Mouse (Mus musculus) kidney, embryonic 15.5 days (tissue): Measurements from ENCODE around the gene Kirrel. TPM values are rescaled to one million over a fixed set of nuclear protein-coding genes. Genes with fewer than 3 reads are reported as not detected.

Experiments used
- ATAC-seq: fragments of 200-750 bp; cut with Nextera tagmentation; replicated peaks from 2 replicates; pipeline ENCODE4 v1.8.0; 2017; ENCODE audit warnings: moderate TSS enrichment; ENCODE audit not compliant: low FRiP score
- H3K27ac ChIP-seq: fragments of 300-500 bp; sonication (generic); 2 replicates; pipeline ENCODE4 v1.5.1; 2015; ENCODE audit warnings: mild to moderate bottlenecking, inconsistent platforms
- H3K27me3 ChIP-seq: fragments of 300-500 bp; sonication (generic); 2 replicates; pipeline ENCODE4 v1.6.1; 2015; ENCODE audit warnings: inconsistent platforms
- H3K36me3 ChIP-seq: fragments of 300-500 bp; sonication (generic); 2 replicates; pipeline ENCODE4 v1.6.1; 2015; ENCODE audit warnings: inconsistent platforms
- H3K4me1 ChIP-seq: fragments of 300-500 bp; sonication (generic); 2 replicates; pipeline ENCODE4 v1.6.1; 2015; ENCODE audit warnings: inconsistent platforms
- H3K4me2 ChIP-seq: fragments of 300-500 bp; sonication (generic); 2 replicates; pipeline ENCODE4 v1.6.1; 2015; ENCODE audit warnings: moderate library complexity, mild to moderate bottlenecking, inconsistent platforms
- H3K4me3 ChIP-seq: fragments of 300-500 bp; sonication (generic); replicated peaks from 2 replicates; pipeline ENCODE4 v1.5.1; 2015; ENCODE audit warnings: mild to moderate bottlenecking, inconsistent platforms
- H3K9ac ChIP-seq: fragments of 300-500 bp; sonication (generic); 2 replicates; pipeline ENCODE4 v1.6.1; 2015; ENCODE audit warnings: mild to moderate bottlenecking, inconsistent platforms
- H3K9me3 ChIP-seq: fragments of 300-500 bp; sonication (generic); replicated peaks from 2 replicates; pipeline ENCODE4 v1.6.1; 2016; ENCODE audit warnings: inconsistent platforms
- WGBS: fragments of 180-500 bp; shearing (Covaris S2); methylation state at CpG from one replicate; pipeline ENCODE4 v1.1.7; 2015; ENCODE audit warnings: mixed read lengths; 5-methylcytosine and 5-hydroxymethylcytosine counted together
- polyA plus RNA-seq: library from polyadenylated mRNA; unstranded; fragments of >200 nt; fragmentation: Nextera tagmentation; extraction: Ambion mirVana; gene quantifications from 2 replicates; pipeline ENCODE4 v1.2.1, GENCODE M21; 2015

The Kirrel gene
- polyA plus RNA-seq, 1 experiment from 2014 or later: 18.5 TPM

GRCm38 (mm10) chr3:87164099-87164815 lies 10.3 kb downstream of the Kirrel start:
- 91% methylated on average over 6 of the region's 6 CpGs for WGBS
- Histone ChIP-seq H3K4me1 (peaks cover 89% of the 10 kb centered on the region), H3K27ac (peak overlapping the region; percentile 86), H3K27me3 (no peaks in the 10 kb centered on the region), H3K4me3 (no peak overlapping the region), H3K9me3 (no peaks in the 10 kb centered on the region), H3K9ac (no peak overlapping the region), H3K36me3 (peaks cover 9% of the 10 kb centered on the region), H3K4me2 (0 out of 2 replicates have a peak overlapping the region, but pooled peaks have one; percentile 30)
- no peak for ATAC-seq

- Histone ChIP-seq H3K9me3 (no peaks in the 10 kb centered on the region), H3K9ac (no peak overlapping the region), H3K27ac (no peak overlapping the region), H3K4me3 (no peak overlapping the region), H3K4me1 (peaks cover 89% of the 10 kb centered on the region), H3K27me3 (no peaks in the 10 kb centered on the region), H3K4me2 (no peak overlapping the region), H3K36me3 (peaks cover 9% of the 10 kb centered on the region)
- 47% methylated on average over 4 of the region's 4 CpGs for WGBS
- ATAC-seq: no peak
These were observed 11.4 kb downstream of the Kirrel start for GRCm38 (mm10) chr3:87163116-87163515.

DNA sequence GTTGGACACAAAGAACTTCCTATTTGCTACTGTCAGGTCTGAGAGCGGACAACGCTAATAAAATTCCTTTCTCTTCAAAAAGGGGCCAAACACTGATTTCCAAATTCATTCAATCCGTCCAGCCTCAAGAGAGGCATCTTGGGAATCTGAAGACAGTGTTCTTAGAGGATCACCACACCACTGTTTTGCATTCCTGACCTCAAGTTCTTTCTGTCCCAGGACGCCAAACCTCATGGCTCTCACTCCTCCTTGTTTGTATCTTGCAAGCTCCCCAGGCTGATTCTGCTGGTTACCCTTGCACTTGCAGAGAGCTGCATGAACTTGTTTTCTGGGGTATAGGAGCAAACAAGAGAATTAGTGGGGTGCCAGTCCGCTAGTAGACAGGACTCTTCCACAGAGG lies 12.2 kb downstream of the Kirrel start:
- H3K36me3 ChIP-seq: peaks cover 9% of the 10 kb centered on the region
- H3K4me2 ChIP-seq: no peak overlapping the region
- peaks cover 89% of the 10 kb centered on the region for H3K4me1 ChIP-seq
- H3K27ac ChIP-seq: no peak overlapping the region
- no peak for ATAC-seq
- H3K9ac ChIP-seq: no peak overlapping the region
- no peaks in the 10 kb centered on the region for H3K27me3 ChIP-seq
- no peaks in the 10 kb centered on the region for H3K9me3 ChIP-seq
- H3K4me3 ChIP-seq: no peak overlapping the region
- WGBS: 77% methylated on average over 5 of the region's 5 CpGs

DNA sequence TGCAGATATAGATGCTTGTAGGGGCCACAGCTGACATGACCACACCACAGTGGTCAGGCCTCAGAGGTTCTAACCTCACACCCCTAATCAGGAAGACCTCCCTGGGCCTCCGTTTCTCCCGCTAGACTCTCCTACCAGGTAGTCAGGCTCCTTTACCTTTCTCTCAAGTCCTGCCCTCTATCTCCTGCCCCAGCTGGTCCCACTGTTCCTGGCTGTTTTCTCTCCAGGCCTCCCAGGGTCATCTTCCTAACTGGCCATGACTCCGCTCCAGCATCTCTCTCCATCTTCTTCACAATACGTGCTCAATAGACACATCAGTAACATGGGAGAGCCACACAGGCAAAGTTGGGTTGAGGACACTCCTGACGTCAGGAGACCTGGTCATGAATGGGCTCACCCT lies 12.9 kb downstream of the Kirrel start:
- Histone ChIP-seq H3K4me2 (no peak overlapping the region), H3K27ac (no peak overlapping the region), H3K36me3 (peaks cover 9% of the 10 kb centered on the region), H3K27me3 (no peaks in the 10 kb centered on the region), H3K9ac (no peak overlapping the region), H3K9me3 (no peaks in the 10 kb centered on the region), H3K4me3 (no peak overlapping the region), H3K4me1 (peaks cover 92% of the 10 kb centered on the region)
- 85% methylated on average over 5 of the region's 5 CpGs for whole genome bisulfite sequencing
- no peak for ATAC-seq

DNA sequence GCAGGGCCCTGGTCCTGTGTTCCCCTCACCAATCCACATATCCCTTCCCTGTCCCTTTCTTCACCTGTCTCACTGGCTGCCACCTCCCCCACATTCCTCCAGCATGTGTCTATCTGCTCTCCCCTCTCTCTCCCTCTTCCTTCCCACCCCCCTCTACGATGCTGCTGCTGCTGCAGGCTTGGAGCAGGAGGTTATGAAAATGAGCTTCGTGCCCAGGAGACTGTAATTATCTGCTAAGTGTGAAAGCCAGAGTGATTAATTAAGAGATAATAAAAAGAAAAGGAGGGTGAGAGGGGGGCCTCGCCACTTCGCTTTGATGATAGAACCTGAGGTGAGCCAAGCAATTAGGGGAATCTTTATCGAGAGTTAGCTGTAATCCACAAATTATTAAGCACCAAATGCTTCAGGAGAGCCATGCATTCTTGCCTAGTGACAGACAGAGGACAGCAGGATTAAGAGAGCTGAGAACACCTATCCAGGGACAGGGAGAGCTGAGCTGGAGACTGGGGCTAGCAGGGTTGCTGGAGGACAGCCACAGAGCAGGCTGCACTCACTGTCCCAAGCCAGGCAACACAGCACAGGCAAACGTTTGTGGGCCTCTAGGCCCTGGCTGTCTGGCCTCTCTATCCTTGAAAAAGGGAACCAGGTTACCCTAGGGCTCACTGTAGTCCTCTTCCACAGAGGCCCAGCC lies 13.6 kb downstream of the Kirrel start:
- ATAC-seq: no peak
- H3K9me3 ChIP-seq: no peaks in the 10 kb centered on the region
- peaks cover 88% of the 10 kb centered on the region for H3K4me1 ChIP-seq
- H3K4me3 ChIP-seq: no peak overlapping the region
- H3K36me3 ChIP-seq: peaks cover 9% of the 10 kb centered on the region
- H3K27me3 ChIP-seq: no peaks in the 10 kb centered on the region
- H3K9ac ChIP-seq: no peak overlapping the region
- 33% methylated on average over 6 of the region's 6 CpGs for WGBS
- no peak overlapping the region for H3K27ac ChIP-seq
- H3K4me2 ChIP-seq: no peak overlapping the region

DNA sequence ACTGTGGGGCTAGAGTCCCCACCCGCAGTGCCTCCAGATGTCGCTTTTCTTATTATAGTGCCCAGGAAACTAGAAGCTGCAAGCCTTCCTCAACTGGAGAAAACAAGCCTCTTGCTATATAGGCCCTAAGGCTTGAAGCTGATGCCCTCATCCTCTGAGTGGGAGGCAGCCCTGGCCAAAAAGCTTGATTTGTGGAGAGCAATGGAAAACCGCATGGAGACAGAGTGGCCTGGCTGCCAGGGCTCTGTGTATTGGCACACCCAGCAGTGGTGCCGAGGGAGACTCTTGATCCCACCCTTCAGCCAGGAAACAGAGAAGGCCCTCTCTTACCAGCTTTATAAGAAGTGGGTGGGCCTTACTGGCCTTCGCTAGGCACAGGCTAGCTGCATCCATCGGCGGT lies 15.4 kb downstream of the Kirrel start:
- H3K9me3 ChIP-seq: no peaks in the 10 kb centered on the region
- H3K4me1 ChIP-seq: peaks cover 88% of the 10 kb centered on the region
- peak overlapping the region; percentile 90 for H3K27ac ChIP-seq
- no peak overlapping the region for H3K9ac ChIP-seq
- no peaks in the 10 kb centered on the region for H3K27me3 ChIP-seq
- H3K36me3 ChIP-seq: peaks cover 6% of the 10 kb centered on the region
- WGBS: 61% methylated on average over 7 of the region's 7 CpGs
- no peak for ATAC-seq
- no peak overlapping the region for H3K4me2 ChIP-seq
- H3K4me3 ChIP-seq: no peak overlapping the region

GRCm38 (mm10) chr3:87157767-87158291 lies 16.7 kb downstream of the Kirrel start:
- Histone ChIP-seq H3K9me3 (no peaks in the 10 kb centered on the region), H3K4me3 (no peak overlapping the region), H3K27ac (peak overlapping the region; percentile 90), H3K27me3 (no peaks in the 10 kb centered on the region), H3K36me3 (peaks cover 3% of the 10 kb centered on the region; the same call in 1 of the 2 replicates), H3K4me1 (peaks cover 88% of the 10 kb centered on the region), H3K4me2 (peak overlapping the region; percentile 40), H3K9ac (peak overlapping the region; percentile 25; the same call in 1 of the 2 replicates)
- WGBS: 8% methylated on average over 12 of the region's 12 CpGs
- ATAC-seq: no peak

DNA sequence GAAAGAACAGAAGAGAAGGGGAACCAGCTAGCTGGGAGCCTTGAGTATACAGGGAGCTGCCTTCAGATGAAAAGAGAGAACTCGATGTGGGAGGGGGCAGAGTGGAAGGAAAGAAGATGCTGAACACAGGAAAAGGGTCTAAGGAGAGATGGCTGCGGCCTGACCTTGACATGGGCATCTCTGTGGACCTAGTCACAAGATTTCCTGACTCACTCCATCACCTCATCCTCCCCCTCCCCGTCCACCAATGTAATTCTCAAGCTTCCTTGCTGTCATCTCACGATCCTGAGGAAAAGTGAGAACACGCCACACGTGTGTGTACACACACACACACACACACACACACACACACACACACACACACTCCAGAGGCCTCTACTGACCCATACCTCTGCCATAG lies 17.2 kb downstream of the Kirrel start:
- no peak for ATAC-seq
- Histone ChIP-seq H3K9me3 (no peaks in the 10 kb centered on the region), H3K27ac (peak overlapping the region; percentile 90), H3K36me3 (peaks cover under 1% of the 10 kb centered on the region; the same call in 1 of the 2 replicates), H3K9ac (no peak overlapping the region), H3K4me2 (peak overlapping the region; percentile 40), H3K4me1 (peaks cover 87% of the 10 kb centered on the region), H3K4me3 (no peak overlapping the region), H3K27me3 (no peaks in the 10 kb centered on the region)
- WGBS: 64% methylated on average over 6 of the region's 6 CpGs

GRCm38 (mm10) chr3:87154398-87155287 lies 19.9 kb downstream of the Kirrel start:
- Histone ChIP-seq H3K4me2 (no peak overlapping the region), H3K27me3 (no peaks in the 10 kb centered on the region), H3K4me3 (no peak overlapping the region), H3K27ac (peak overlapping the region; percentile 78), H3K4me1 (peaks cover 93% of the 10 kb centered on the region), H3K36me3 (no peaks in the 10 kb centered on the region), H3K9ac (no peak overlapping the region), H3K9me3 (no peaks in the 10 kb centered on the region)
- WGBS: 39% methylated on average over 15 of the region's 15 CpGs
- ATAC-seq: 0 out of 2 replicates have a peak, but pooled peaks have one; percentile 50

DNA sequence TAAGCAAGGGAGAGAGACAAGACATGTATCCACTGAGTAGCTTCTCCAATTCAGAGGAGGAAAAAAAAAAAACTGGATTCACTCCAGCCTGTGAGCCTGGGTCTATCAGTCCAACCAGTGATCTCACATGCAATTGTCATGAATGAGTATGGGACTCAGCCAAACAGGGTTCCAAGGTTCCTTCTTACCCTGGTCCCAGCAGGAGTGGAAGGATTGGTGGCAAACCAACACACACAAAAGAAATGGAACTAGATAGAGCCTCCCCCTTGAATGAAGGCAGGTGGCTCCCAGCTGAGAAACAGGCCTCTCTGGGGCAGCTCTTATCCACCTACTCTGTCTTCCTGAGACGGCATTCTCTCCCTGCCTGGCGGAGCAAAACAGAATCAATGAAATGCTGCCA lies 21.5 kb downstream of the Kirrel start:
- Histone ChIP-seq H3K9me3 (no peaks in the 10 kb centered on the region), H3K4me1 (peaks cover 86% of the 10 kb centered on the region), H3K27ac (peak overlapping the region; percentile 77), H3K27me3 (no peaks in the 10 kb centered on the region), H3K4me3 (no peak overlapping the region), H3K9ac (no peak overlapping the region), H3K4me2 (no peak overlapping the region), H3K36me3 (no peaks in the 10 kb centered on the region)
- WGBS: 42% methylated on average over 2 of the region's 2 CpGs
- no peak for ATAC-seq

DNA sequence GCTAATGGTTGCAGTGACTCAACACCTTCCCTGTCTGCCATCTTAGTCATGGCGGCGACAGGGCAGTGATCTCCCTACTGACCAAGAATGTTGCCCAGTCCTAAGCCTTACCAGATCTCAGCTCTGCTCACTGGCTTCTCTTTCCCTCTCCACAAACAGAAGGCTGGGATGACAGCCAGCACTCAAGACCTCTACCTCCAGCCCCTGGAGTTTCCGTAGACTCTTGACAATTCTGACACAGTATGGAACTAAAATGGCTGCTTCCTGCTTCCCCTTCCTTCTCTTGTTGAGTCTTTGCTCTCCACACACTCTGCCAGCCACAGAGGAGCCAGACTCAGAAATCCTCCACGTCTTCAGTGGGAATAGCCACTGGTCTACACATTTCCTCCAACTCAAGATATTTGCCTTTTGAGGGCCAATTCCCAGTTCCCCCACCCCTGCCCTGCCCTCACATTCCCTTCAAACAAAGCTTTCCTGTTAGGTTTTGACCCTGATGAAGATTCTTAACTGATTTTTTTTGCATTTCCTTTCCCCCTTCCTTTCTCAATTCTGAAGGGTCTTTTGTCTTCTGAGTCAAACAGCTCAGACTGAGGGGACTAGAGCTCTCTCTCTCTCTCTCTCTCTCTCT lies 22.3 kb downstream of the Kirrel start:
- Histone ChIP-seq H3K4me2 (no peak overlapping the region), H3K9me3 (no peaks in the 10 kb centered on the region), H3K27ac (peak overlapping the region; percentile 98), H3K27me3 (no peaks in the 10 kb centered on the region), H3K4me3 (no peak overlapping the region), H3K9ac (no peak overlapping the region), H3K4me1 (peaks cover 78% of the 10 kb centered on the region), H3K36me3 (peaks cover 2% of the 10 kb centered on the region; the same call in 1 of the 2 replicates)
- whole genome bisulfite sequencing: 77% methylated on average over 4 of the region's 4 CpGs
- no peak for ATAC-seq
